Mouse (Mus musculus) layer of hippocampus, adult 2 months (tissue): ENCODE results near the gene Sec61a1. TPM values are rescaled to one million over a fixed set of nuclear protein-coding genes. Genes with fewer than 3 reads are reported as not detected.

Experiments used
- DNase-seq, 2 experiments: peaks; one replicate each; pipeline ENCODE4 v3.0.0; 2022; ENCODE audit warnings: low spot score in 2 of 2
- H3K27ac ChIP-seq: fragments of 200-600 bp; 2 replicates; pipeline ENCODE4 v1.8.1; 2022
- H3K4me3 ChIP-seq: fragments of 200-600 bp; 2 replicates; pipeline ENCODE4 v1.8.1; 2022; ENCODE audit warnings: mild to moderate bottlenecking
- CTCF ChIP-seq: fragments of 200-600 bp; conservative IDR thresholded peaks from 2 replicates; pipeline ENCODE4 v1.8.1; 2022; ENCODE audit warnings: antibody characterized with exemption, mild to moderate bottlenecking, moderate library complexity
- total RNA-seq, 2 experiments: library from RNA; stranded (reverse); gene quantifications; 2 replicates each; pipeline ENCODE4 v1.2.3; 2021

Sec61a1 gene
- total RNA-seq, 2 experiments from 2014 or later, result 80.9 to 94.0 TPM

DNA sequence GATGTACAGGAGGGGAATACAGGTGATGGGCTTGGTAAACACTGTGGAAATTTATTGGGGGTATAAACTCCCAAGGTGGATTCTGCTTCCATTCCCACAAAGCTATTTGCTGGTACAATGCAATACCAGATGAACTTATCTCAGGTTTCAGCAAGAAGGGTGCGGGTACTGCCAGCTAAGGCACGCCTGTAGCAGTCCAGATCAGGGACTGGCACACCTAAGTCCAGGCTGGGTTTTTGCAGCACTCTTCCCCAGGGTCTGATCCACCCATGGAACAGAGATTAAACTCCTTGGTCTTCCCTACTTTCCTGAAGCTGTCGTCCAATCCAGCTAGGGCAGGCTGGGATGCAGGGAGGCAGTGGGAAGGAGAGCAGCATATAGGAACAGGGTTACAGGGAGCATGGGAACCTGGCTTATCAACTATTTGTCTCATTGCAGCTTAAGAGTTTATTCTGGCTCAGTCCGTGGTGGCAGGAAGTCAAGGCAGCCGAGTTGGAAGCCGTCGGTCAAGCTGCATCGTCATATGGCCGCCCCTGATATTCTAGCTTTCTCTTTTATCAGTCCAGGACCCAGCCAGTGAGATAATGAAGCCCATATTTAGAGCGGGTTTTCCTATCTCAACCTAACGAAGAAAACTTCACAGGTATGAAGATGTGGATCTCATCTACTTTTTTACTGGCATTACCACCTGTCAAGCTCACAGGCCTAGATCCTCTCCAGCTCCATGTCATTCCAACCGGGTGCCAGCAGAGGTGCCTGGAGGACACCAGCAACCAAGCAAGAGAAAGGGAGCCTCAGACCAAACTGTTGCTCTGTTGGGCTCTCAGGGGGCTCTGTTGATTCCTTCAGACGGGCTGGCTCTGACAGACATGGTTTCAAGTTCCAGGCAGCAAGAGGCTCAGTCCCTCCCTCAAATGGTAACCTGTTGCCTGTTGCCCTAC, 16.4 kb downstream of the Sec61a1 start:
- Histone ChIP-seq H3K4me3 (no peak overlapping the region), H3K27ac (no peak overlapping the region)
- no peak for DNase-seq
- peak; percentile 15; the same call in 1 of the 2 replicates for TF ChIP-seq CTCF

- TF ChIP-seq CTCF, result no peak
- peak overlapping the region; percentile 90 for H3K27ac ChIP-seq
- DNase-seq, result no peak
- peak overlapping the region; percentile 70 for H3K4me3 ChIP-seq
These were observed 18.3 kb downstream of the Sec61a1 start for GRCm38 (mm10) chr6:88500405-88500767.

GRCm38 (mm10) chr6:88499481-88500404, 19.0 kb downstream of the Sec61a1 start:
- peak; percentile 90 for TF ChIP-seq CTCF
- Histone ChIP-seq H3K4me3 (peak overlapping the region; percentile 70), H3K27ac (peak overlapping the region; percentile 90)
- DNase-seq, result peak; percentile 57 to 80

- no peak for DNase-seq
- no peak overlapping the region for H3K27ac ChIP-seq
- H3K4me3 ChIP-seq, result no peak overlapping the region
- TF ChIP-seq CTCF, result no peak
These were observed 25.0 kb downstream of the Sec61a1 start for GRCm38 (mm10) chr6:88493712-88494111.

GRCm38 (mm10) chr6:88490629-88491354, 27.9 kb downstream of the Sec61a1 start:
- H3K27ac ChIP-seq, result peak overlapping the region; percentile 37; the same call in 1 of the 2 replicates
- peak; percentile 53 to 60 for DNase-seq
- no peak overlapping the region for H3K4me3 ChIP-seq
- no peak for TF ChIP-seq CTCF

DNA sequence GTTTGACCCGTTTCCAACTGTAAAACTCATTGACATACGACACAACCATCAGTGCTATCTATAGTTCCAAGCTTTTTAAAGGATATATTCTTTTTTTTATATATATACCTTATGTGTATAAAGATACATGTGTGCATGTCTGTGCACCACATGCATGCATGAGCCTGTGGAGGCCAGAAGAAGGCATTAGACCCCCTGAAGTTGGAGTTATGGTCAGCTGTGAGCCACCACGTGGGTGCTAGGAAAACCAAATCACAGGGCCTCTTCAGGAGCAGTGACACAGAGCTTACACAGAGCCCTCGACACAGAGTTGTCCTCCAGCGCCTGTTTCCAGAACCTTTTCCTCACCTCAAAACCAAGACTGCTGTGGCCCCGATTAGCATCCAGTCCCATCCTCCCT, 28.9 kb downstream of the Sec61a1 start:
- no peak for TF ChIP-seq CTCF
- Histone ChIP-seq H3K27ac (no peak overlapping the region), H3K4me3 (no peak overlapping the region)
- DNase-seq, result no peak

- DNase-seq, result peak in 1 of 2 experiments; percentile 37
- TF ChIP-seq CTCF, result no peak
These were observed 29.7 kb downstream of the Sec61a1 start for GRCm38 (mm10) chr6:88489026-88489425.

GRCm38 (mm10) chr6:88486893-88487292, 31.8 kb downstream of the Sec61a1 start:
- Histone ChIP-seq H3K4me3 (no peak overlapping the region), H3K27ac (no peak overlapping the region)
- peak; percentile 74 for TF ChIP-seq CTCF
- DNase-seq, result peak; percentile 65 to 66

More at GRCm38 (mm10) chr6:88489026-88489425, 29.7 kb downstream of the Sec61a1 start:
- Histone ChIP-seq H3K4me3 (no peak overlapping the region), H3K27ac (no peak overlapping the region)

DNA sequence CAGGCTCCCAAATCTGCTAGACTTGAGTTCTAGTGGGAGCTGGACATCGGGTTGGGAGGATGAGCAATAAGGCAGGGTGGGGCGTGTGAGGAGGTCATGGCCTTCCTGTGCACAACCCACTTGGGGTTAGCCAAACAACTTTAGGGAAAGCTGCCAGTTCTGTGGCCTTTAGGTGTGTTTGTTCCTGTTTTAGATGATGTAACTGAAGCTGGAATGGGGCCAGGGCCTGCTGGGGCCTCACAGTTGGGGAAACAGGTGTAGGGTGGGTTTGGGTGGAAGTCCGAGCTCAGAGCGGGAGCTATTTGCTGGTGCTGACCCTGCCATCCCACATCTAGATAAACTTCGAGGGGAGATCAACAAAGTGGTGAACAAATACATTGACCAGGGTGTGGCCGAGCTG, 33.3 kb downstream of the Sec61a1 start:
- no peak for TF ChIP-seq CTCF
- Histone ChIP-seq H3K27ac (no peak overlapping the region), H3K4me3 (no peak overlapping the region)
- DNase-seq, result no peak

- Histone ChIP-seq H3K27ac (no peak overlapping the region), H3K4me3 (no peak overlapping the region)
- no peak for TF ChIP-seq CTCF
- DNase-seq, result no peak
These were observed 34.8 kb downstream of the Sec61a1 start for GRCm38 (mm10) chr6:88483913-88484312.

DNA sequence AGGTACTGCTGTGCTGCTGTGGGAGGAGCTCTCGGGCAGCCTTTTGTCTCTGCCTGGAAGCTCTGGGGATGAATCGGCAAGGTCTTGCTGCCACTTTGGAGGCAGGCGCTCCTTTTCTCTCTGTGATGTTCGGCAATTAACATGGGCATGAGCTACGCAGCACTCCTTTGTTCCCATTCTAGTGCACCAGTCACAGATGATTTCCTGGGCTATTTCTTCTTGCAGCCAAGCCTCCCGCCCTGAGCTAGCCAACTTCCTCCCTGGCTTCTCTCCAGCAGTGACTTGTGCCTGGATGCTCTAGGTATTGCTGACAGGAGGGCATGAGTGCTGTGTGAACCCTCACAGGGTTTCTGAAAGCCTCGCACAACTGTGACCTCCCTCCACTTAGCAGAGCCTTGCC, 35.6 kb downstream of the Sec61a1 start:
- H3K27ac ChIP-seq, result no peak overlapping the region

DNA sequence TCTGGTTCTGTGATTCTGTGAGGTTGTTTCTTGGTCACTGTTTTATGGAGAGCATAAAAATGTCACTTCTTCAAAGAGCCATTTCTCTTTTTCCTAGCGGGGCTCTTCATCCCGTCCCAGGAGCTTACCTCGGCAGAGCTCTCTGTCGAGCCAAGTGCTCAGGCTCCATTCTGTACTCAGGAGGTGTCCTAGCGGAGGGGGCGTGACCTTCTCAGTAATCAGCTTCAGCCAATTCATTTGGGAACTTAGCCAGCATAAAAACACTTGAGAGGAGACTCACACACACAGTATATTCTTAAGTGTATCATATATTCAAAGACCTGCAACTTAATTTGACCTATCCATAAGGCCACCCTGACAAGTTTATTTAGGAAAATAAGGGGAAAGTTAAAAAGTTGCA, 38.3 kb downstream of the Sec61a1 start:
- no peak for TF ChIP-seq CTCF
- Histone ChIP-seq H3K4me3 (no peak overlapping the region), H3K27ac (no peak overlapping the region)
- DNase-seq, result no peak

More for the DNA sequence above, 35.6 kb downstream of the Sec61a1 start:
- TF ChIP-seq CTCF, result no peak
- DNase-seq, result no peak
- no peak overlapping the region for H3K4me3 ChIP-seq

GRCm38 (mm10) chr6:88469878-88470277, 48.8 kb downstream of the Sec61a1 start:
- TF ChIP-seq CTCF, result no peak
- no peak for DNase-seq
- Histone ChIP-seq H3K27ac (no peak overlapping the region), H3K4me3 (no peak overlapping the region)
